Mouse (Mus musculus) embryo, embryonic 9.5 days (tissue): Measurements from ENCODE around the gene Cd72.
A peak's percentile ranks its signal among the peaks of the same experiment; 100 is the strongest.

Experiments
- DNase-seq: peaks from one replicate; pipeline ENCODE4 v3.0.0-alpha.2; 2017; ENCODE audit errors: extremely low spot score

Gene Cd72

DNA sequence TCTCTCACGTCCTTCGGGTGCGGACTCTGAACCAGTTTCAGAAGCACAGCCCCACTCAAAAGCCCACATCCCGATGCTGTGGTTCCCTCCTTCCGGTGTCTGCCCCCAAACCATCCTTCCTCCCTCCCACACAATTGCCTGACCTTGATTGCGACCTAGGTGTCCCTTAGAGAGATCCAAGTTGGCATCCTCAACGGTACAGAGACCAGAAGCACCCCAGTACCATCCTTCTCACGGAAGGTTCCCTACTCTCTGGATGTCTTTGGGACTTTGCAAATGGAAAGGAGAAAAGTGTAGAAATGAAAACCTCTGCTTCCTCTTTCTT lies 24.1 kb upstream of the Cd72 start:
- DNase-seq: no peak

DNA sequence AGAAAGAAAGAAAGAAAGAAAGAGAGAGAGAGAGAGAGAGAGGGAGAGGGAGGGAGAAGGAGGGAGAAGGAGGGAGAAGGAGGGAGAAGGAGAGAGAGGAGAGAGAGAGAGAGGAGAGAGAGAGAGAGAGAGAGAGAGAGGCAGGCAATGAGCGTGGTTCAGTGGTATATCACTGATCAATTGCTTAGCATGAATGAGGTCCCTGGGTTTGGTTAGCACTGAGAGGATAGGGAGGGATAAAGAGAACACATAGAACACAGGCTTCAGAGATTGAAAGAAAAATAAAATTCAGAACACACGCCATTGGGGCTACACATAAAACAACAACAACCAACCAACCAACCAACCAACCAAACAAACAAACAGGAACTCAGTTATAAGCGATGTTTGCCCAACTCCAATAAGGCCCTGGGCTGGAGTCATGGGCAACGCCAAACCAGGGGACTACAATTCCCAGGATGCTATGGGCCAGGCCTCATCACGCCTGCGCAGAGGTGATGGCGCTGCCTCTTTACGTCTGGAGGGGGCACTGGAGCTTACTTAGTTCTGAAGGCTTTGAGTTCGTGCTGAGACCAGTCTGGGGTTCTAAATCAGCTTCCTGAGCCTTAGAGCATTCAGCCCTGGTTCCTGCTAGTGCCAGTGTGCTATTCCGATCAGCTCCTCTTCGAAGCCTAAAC lies 23.6 kb upstream of the Cd72 start:
- DNase-seq: peak; percentile 81

DNA sequence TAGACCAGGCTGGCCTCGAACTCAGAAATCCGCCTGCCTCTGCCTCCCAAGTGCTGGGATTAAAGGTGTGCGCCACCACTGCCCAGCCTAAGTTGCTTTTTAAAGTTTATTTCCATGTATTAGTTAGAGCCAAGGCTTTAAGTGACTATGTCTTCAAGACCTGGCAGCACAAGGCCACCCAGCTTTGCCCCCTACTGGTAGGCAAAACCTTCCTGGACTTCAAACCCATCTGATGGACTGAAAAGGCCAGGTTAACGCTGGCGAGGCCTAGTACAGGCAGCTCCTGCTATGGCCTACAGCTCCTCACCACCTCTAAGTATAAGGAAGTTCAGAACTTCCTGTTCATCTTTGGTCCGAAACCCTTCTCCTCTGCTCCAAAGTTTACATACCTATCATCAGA lies 22.2 kb upstream of the Cd72 start:
- no peak for DNase-seq

DNA sequence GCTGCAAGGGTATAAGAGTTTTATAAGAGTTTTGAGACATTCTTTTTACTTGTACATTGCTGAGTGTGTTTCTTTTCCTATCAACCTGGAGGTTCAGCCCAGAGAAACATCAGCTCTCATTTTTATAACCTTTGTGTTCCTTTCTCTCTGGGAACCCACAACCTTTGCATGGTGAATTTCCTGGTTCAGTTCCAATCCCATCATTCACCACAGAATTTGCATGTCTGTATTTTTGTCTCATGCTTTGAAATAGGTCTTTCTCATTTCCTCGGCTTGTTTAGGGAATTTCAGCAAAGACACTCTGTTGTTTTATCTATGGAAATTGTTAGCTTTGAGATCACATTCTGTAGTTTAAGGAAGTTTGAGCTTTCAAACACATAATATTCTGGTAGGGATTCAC lies 19.2 kb upstream of the Cd72 start:
- DNase-seq: no peak

DNA sequence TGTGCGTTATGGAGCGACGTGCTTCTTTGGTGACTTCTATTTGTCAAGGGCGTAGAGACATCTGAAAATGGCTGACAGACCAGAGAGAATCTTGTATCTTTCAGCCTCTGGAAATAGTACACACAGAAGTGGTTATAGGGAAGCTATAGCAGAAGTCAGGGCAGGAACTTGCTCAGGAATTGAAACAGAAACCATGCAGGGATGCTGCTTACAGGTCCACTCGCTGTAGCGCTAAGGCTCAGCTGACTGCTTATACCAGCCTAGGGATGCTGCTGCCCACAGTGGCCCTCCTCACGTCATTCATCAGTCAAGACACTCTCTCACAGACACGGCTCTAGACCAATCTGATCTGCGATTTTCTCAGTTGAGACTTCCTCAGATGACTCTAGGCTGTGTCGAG lies 15.9 kb upstream of the Cd72 start:
- no peak for DNase-seq

DNA sequence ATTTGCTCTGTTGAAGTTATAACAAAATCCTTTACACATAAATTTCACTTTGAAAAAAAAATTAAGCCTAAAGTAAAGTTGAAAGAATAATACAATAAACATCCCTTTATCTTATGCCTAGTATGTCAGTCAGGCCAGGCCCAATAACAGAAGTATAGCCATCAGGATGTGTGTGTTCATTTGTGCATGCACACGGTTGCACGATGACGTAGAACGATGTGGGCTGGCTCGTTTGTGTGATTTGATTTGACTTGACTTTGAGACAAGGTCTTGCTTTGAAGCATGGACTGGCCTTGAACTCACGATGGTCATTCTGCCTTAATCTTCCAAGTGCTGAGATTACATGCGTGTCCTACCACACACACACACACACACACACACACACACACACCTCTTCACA lies 12.4 kb upstream of the Cd72 start:
- DNase-seq: no peak

DNA sequence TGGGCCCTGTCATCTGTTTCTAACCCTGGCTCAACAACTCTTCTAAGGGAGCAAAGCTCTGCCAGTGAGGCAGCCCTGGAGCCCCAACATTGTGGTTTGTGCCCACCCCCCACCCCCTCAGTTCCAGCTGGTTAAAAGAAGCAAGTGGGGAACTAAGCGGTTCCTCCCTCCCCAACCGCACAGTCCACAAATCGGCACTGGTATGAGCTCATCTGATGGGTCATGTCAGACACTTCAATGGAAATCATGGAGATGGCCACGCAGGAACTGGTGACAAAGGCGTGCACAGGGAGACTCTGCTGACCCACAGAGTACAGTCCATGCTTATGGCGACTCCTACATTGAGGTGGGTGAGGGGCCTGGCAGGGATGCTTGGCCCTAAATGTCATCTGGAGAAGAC lies 11.5 kb upstream of the Cd72 start:
- DNase-seq: no peak

DNA sequence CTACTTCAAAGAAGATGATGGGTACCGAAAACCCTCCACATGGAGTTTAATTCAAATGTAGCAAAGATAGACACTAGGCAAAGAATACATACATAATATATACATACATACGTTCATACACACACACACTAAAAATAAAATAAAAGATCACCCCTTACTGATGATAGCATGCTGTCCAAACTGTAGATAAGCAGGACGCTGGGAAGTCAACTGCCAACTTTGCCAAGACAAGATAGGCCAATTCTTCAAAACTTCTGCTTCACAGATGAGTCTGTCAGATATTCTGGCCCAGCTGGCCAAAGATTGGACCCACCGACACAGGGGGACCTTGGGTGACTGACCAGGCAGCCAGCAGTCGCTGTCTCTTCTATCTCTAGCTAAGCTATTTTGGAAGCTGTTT lies 8.7 kb upstream of the Cd72 start:
- no peak for DNase-seq

DNA sequence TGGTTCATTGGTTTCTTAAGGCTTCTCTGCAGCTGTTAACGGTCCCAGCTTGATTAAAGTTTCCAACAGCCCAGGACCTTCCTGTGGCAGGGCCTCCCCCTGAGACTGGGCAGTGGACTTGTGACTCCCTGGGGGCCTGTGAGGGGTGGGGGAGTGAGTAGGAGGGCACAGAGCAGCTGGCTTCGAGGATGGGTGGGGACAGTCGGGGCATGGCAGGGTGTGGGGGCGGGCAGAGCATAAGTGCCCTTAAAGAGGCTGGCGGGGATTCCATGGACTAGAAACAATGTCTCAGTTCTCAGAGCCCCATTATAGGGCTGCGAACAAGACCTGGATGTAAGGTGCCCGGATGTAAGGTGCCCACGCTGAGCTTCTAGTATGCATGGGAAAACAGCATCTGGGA lies 2.7 kb upstream of the Cd72 start:
- no peak for DNase-seq

DNA sequence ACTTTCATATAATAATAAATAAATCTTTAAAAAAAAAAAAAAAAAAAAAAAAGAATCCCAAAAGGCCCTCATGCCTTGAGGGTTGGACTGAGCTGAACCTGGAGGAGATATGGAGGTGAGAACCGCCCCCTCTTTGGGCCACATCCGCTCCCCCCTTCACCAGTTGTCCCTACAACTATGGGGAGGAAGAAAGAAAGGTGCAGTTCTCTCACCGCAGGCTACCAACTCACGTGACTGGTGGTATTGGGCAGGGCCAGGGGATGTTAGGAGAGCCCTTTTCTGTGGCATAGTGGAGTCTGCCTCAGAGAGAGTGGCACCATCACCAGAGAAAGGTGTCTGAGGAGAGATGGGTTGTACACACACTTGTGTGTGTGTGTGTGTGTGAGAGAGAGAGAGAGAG lies 2.0 kb upstream of the Cd72 start:
- no peak for DNase-seq

DNA sequence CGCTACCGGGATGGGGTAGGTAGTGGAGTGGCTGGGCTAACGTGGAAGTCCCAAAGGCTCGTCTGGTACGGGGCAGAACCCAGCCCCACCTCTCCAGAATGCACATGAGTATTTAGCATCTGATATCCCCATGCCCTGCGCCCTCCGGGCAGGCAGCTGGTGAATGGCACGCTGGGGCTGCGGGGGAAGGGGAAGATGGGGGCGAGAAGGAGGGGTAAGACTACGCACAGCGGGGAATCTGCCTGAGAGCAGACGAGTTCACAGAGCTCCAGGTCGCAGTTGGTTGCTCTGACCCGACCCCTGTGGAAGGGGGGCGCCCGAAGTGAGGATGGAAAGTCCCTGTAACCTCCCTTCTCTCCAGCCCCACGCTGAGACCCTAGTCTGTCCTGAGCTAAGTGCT lies 1.0 kb downstream of the Cd72 start:
- DNase-seq: peak; percentile 28

DNA sequence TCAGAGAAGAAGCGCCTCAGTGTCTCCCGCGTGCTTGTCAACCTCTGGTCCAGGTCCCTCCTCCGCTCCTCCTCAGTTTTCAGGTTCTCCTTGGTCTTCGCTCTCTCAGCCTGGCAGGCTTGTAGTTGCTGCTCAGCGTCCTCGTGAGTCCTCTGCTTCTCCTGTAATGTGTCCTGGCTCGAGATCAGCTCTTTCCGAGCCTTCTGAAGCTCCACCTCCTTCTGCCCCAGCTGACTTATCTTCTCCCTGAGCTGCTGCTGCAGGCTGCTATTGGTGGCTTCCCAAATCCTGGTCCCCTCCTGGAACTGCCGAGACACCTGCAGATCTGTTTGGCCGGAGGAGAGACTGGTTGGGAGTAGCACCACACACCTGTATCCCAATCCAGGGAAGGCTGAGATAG lies 2.1 kb downstream of the Cd72 start:
- DNase-seq: no peak

DNA sequence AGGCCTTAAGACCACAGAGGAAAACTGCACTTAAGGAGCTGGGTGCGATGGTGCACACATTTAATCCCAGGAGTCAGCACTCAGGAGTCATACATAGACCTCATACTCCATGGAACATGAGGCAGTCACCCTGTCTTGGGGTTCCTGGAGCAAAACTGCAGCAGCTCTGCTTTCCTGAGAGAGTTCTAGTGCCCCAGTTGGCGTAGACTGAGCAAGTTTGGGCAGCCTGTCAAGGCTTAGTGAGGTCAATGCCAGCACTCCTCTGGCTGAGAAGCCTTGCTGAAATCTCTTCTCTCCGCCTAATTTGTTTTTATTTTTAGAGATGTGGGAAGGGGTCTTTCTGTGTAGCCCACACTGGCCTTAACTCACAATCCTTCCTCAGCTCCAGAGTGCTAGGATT lies 5.9 kb downstream of the Cd72 start:
- DNase-seq: no peak

DNA sequence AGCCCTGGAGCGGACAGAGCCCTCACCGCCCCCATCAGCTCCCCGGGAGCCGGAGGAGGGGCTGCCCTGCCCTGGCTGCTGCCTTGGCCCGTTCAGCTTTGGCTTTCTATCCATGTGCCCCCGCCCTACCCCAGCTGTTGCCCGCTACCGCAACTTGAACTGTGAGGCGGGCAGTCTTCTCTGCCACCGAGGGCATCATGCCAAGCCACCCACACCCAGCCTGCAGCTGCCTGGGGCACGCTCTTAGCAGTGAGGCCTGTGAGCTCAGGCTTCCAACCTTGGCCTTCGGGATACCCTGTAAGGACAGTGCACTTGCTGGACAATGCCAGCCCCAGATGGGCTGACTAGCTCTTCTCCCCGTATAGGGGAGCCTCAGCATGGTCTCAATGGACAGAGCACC lies 7.2 kb downstream of the Cd72 start:
- DNase-seq: no peak

DNA sequence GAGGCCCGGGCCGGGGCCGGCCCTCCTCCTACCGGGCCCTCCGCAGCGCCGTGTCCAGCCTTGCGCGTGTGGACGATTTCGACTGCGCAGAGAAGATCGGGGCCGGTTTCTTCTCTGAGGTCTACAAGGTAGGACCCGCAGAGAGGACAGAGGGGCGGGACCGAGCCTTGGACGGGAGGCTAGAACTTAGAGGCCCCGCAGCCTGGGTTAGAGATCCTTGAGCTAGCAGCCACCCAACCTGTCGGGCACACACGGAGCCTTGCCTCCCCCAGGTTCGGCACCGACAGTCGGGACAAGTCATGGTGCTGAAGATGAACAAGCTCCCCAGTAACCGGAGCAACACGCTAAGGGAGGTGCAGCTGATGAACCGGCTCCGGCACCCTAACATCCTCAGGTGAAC lies 10.9 kb downstream of the Cd72 start:
- DNase-seq: peak; percentile 38

DNA sequence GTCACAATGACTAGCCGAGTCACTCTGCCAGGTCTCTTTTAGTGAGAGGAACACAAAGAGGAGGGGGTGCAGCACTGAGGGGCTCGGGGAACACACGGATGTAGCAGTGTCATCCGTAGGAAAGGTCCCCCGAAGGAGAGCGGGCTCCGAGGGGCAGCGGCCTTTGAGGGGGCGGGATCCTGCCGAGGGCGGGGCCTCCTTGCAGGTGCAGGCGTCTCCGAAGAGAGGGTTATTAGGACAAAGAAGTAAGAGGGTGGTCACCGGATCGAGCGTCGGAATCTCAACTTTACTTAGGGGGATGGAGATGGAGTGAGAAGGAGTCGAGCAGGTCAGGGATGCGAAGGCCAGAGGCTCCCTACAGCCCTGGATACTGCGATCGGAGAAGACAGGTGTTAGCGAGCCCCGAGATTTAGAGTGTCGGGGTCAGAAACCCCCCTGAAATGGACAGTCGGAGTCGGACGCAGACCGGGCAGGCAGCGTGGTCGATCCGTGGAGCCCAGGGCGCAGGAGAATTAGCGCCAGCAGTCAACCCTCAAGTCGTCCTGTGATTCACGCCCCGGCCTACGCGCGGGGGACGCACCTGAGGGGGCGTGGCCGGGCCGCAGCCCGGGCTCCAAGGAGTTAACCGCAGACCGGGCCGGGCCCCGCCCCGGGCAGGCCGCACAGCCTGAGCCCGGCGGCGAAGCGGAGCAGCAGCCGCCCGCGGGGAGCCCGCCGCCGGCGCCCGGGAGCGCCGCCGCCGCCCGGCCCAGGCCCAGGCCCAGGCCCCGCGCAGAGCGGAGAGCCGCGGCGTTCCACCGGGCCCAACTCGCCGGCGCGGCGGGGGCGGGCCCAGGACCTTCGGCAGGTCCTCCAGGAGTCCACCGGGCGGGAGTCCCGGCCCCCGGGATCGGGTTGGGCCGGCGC lies 11.7 kb downstream of the Cd72 start:
- DNase-seq: peak; percentile 72

DNA sequence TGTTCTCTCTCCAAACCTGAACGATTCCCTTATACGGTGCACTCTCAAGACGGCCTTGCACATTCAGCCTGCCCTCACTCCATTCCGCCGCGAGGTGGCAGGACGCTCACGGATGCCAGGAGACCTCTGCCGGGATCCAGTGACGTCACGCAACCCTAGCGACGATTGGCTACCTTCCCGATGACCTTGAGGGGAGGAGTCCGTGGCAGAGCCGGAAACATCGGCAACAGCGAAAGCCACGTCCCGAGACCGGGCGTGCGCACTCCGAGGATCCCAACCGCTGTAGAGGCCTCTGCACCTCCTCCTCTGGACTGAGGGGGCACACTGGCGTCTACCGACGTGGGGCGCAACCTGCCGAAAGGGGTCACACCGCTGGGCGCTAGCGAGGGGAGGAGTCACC lies 12.4 kb downstream of the Cd72 start:
- peak; percentile 98 for DNase-seq

DNA sequence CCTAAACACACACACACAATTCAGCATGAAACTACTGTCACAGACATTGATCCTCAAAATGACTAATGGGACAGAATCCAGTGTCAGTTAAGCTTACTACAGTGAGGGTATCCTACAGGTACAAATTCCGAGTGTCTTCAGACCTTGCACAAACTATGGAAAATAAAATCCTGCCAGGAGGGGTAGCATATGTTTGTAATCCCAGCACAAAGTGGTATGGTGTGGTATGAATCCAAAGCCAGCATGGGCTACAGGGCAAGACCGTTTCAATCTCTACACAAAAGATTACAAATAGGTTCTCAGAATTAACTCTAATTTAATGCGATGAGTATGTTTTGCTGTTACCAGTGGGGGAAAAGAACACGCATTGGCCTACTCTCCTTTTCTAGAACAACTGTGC lies 12.8 kb downstream of the Cd72 start, which contains the start of gene Tesk1:
Gene Tesk1 (plus strand): TSS at position 301 of the 400 bp plus-strand sequence.
- no peak for DNase-seq

DNA sequence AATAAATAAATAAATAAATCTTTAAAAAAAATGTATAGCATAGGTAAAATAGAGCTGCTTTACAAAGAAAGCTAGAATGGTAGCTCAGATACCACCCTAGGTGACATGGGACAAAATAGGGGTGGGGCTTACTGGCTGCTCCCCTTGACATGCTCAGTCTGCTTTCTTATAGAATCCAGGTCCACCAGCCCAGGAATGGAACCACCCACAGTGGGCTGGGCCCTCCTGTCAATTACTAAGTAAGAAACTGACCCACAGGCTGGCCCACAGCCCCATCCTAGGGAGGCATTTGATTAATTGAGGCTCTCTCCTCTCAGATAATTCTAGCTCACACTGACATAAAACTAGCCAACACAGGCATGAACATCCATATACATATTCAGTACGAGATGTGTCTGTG lies 21.6 kb downstream of the Cd72 start:
- no peak for DNase-seq

DNA sequence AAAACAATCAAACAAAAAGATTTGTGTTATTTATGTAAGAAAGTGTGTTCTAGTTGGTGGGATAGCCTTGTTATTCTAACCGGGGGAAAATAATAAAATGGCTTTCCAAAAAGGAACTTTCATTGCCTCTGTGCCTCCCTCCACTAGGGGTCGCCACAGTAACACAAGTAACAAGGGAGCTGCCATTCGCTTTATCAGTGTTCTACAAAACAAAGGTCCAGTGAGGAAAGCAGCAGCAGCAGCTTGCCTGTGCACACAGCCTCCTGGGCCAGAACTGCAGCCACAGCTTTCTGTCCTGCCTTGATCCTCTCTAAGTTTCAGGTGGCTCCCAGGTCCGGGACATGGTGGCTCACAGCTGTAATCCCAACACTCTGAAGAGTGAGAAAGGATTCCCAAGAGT lies 22.7 kb downstream of the Cd72 start:
- peak; percentile 83 for DNase-seq

DNA sequence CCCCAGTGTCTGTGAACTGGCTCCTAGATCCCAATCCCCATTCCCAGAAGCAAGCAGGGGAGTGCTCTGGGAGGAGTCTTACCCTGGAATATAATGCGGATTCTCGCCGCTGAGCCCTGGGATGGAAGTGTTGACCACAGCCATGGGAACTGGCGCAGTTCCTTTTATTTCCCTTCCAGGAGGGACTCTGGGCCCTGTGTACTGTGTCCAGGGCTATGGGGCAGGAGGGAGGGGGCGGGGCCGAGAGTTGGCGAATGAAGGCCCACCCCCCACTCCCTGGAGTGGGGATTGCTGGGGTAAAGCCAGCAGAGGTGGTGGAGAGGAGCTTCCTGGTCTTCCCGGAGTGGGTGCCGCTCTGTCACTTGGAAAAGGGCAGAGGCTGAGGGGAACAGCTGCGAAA lies 25.5 kb downstream of the Cd72 start, which contains the start of gene Fam166b:
Gene Fam166b (minus strand): TSS at position 189 of the 400 bp plus-strand sequence.
- peak; percentile 31 for DNase-seq

DNA sequence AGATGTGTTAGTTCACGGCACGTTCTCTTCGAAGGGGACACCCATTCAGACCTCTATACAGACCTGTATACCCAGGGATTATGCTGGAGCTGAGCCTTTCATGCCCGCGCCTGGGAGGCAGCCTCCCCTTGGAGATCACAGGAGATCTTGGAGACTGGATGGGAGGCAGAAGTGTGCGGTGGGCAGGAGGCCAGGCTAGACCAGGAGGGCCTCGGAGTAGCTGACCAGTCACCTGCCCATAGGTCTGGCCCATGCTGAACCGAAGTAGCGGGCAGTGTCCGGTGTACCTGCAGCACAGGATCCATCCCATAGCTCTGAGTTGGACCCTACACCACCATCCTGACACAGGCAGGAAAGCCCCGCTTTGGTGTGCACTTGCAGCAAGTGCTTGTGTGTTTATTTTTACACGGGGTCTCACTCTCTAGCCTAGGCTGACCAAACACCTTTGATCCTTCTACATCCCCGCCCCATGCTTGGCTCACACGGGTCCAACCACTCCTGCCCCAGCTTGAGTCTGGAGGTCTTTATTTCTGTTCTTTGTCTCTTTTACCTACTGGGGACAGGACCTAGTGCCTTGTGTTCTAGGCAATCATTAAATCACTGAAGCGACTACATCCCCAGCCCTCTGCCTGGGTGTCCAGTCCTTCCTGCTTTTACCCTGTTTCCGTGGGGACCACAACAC lies 26.1 kb downstream of the Cd72 start:
- no peak for DNase-seq
